Mouse (Mus musculus) splenic B cell, adult 2 months (primary cell): ENCODE results near the gene Tmtc1.
A peak's percentile ranks its signal among the peaks of the same experiment; 100 is the strongest.

ENCODE experiments used
- DNase-seq: peaks from one replicate; pipeline ENCODE4 v3.0.0-alpha.2; 2011; ENCODE audit warnings: low read depth, low spot score
- H3K27me3 ChIP-seq: 2 replicates; pipeline ENCODE4 v1.6.1; 2012; ENCODE audit warnings: mild to moderate bottlenecking, low read length, moderate library complexity, mixed read lengths; ENCODE audit not compliant: control insufficient read depth, poor library complexity, insufficient read depth, severe bottlenecking
- H3K36me3 ChIP-seq: 2 replicates; pipeline ENCODE4 v1.6.1; 2012; ENCODE audit warnings: mild to moderate bottlenecking, low read length, moderate library complexity, mixed read lengths; ENCODE audit not compliant: control insufficient read depth, poor library complexity, insufficient read depth, severe bottlenecking

The Tmtc1 gene

GRCm38 (mm10) chr6:148443726-148444701 is at the start of gene Tmtc1:
Gene Tmtc1 (minus strand): TSS chr6:148444389.
- H3K36me3 ChIP-seq: no peaks in the 10 kb centered on the region
- H3K27me3 ChIP-seq: no peaks in the 10 kb centered on the region
- peak; percentile 13 for DNase-seq

- Histone ChIP-seq H3K27me3 (no peaks in the 10 kb centered on the region; the same call in 1 of the 2 replicates), H3K36me3 (no peaks in the 10 kb centered on the region)
- no peak for DNase-seq
These were observed 47.7 kb upstream of the Tmtc1 start for GRCm38 (mm10) chr6:148491849-148492248.

- DNase-seq: no peak
- Histone ChIP-seq H3K36me3 (no peaks in the 10 kb centered on the region), H3K27me3 (no peaks in the 10 kb centered on the region)
These were observed 42.6 kb upstream of the Tmtc1 start for GRCm38 (mm10) chr6:148486756-148487155.

- no peak for DNase-seq
- Histone ChIP-seq H3K36me3 (no peaks in the 10 kb centered on the region), H3K27me3 (no peaks in the 10 kb centered on the region)
These were observed 37.7 kb upstream of the Tmtc1 start for GRCm38 (mm10) chr6:148481894-148482293.

DNA sequence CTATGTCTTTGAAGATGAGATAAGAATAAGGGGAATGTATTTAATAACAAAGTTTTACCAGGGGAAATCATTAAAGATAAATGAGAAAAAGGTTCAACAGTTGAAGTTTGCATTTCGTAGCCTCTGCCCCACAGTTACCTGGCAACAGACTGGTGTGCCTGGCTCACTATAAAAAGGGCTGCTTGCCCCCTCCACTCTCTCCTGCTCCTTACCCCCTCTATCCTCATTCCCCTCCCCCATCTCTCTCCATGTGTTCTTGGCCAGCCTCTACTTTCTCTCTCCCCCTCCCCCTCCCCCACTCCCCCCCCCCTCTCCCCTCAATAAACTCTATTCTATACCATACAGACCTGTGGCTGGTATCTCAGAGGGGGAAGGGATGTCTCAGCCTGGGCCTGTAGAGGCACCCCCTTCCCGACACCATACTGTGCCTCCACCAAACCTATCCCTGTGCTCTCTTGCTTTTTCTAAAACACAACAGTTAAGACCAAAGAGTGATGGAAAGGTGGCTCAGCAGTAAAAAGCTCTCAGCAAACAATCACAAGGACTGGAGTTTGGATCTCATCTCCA is 35.6 kb upstream of the Tmtc1 start:
- DNase-seq: no peak

GRCm38 (mm10) chr6:148478350-148478749 is 34.2 kb upstream of the Tmtc1 start:
- H3K27me3 ChIP-seq: no peaks in the 10 kb centered on the region
- DNase-seq: no peak
- H3K36me3 ChIP-seq: no peaks in the 10 kb centered on the region

More for the DNA sequence above, 35.6 kb upstream of the Tmtc1 start:
- H3K36me3 ChIP-seq: no peaks in the 10 kb centered on the region
- no peaks in the 10 kb centered on the region for H3K27me3 ChIP-seq

DNA sequence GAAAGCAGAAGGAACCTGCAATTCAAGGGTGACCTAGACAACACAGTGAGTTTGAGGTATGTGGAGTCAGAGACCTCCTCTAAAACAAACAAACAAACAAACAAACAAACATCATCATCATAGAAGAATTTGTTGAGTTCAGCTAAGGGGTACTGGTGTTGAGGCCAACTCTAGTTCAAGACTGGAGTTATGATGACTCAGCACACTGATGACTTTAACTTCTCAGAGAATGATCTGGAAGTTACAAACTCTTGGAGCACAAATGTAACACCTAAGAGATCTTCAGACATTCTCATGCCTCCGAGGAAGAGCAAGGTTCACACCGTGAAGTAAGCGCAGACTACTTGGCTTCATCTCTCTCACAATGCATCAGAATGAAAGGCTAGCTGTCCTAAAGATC is 28.1 kb upstream of the Tmtc1 start:
- H3K27me3 ChIP-seq: no peaks in the 10 kb centered on the region
- no peak for DNase-seq
- H3K36me3 ChIP-seq: no peaks in the 10 kb centered on the region

- DNase-seq: no peak
- H3K27me3 ChIP-seq: no peaks in the 10 kb centered on the region
These were observed 23.8 kb upstream of the Tmtc1 start for GRCm38 (mm10) chr6:148467924-148468389.

DNA sequence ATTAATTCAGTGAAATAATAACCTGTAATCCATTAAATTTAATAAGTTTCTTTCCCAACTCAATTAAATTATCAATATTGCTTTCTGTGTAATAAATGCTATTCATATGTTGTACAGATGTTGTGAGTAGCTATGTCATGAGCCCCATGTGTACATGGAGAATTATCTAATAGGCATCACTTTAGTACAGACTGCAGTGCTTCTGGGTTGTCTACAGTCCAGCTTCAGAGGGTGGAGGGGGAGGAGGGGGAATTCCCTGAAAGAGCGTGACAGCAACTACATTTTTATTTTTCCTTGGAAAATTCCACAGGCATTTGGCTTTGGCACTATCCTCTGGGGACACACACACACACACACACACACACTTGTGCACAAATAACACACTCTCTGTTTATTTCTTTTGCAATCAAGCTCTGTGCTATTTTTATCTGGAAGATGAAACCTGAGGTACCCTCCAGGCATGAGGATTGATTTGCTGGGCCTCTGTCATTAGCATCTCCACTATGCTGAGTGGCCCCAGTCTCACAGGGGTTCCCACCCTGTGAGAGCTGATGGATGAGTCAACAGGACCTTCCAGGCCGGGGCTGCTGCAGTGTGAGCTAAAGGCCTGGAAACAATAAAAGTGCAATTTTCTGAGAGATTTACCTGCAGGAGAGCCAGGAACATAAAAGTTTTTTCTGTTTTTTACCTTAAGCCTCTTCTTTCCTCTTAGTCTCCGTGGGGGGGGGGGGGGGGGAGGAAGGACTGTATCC is 23.2 kb upstream of the Tmtc1 start:
- Histone ChIP-seq H3K36me3 (no peaks in the 10 kb centered on the region), H3K27me3 (no peaks in the 10 kb centered on the region)
- DNase-seq: no peak

More at GRCm38 (mm10) chr6:148467924-148468389, 23.8 kb upstream of the Tmtc1 start:
- H3K36me3 ChIP-seq: no peaks in the 10 kb centered on the region

GRCm38 (mm10) chr6:148459636-148460035 is 15.4 kb upstream of the Tmtc1 start:
- Histone ChIP-seq H3K27me3 (no peaks in the 10 kb centered on the region), H3K36me3 (no peaks in the 10 kb centered on the region)
- DNase-seq: no peak

DNA sequence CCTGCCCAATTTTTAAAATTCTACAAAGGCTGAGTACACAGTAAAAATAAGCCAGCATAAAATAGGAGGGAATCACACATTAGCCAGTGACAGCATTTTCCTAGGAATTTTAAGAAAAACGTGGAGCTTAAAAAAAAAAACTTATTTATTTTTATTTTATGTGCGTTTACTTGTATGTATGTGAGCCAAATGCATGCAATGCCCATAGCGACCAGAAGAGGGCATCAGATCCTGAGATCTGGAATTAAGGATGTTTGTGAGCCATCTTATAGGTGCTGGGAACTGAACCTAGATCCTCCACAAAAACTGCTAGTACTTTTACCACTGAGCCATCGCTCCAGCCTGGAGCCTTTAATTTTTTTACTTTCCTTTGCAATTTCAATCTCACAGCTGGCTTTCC is 11.3 kb upstream of the Tmtc1 start:
- Histone ChIP-seq H3K36me3 (no peaks in the 10 kb centered on the region), H3K27me3 (no peaks in the 10 kb centered on the region)
- no peak for DNase-seq

DNA sequence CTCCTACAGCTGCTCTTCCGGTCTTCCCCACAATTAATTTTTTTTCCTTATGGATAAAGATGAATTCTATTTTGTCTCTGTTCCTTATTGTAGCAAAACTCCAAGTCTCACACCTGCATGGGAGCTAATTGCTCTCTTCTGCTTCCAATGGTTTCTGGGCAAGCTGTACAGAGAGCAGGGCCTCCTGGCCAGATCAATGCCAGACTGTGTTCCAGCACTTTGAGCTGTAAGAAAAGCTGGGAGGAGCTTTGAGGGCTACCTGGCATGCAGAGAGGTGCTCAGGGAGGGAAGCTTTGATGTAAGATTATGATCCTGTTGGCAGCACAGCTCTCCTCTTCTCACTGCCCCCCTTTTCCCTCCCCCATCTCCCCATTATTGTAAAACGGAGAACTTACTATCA is 10.6 kb upstream of the Tmtc1 start:
- no peaks in the 10 kb centered on the region for H3K27me3 ChIP-seq
- DNase-seq: no peak
- H3K36me3 ChIP-seq: no peaks in the 10 kb centered on the region

GRCm38 (mm10) chr6:148448151-148448550 is 4.0 kb upstream of the Tmtc1 start:
- DNase-seq: no peak
- H3K36me3 ChIP-seq: no peaks in the 10 kb centered on the region
- no peaks in the 10 kb centered on the region for H3K27me3 ChIP-seq

GRCm38 (mm10) chr6:148446113-148446512 is 1.9 kb upstream of the Tmtc1 start:
- H3K36me3 ChIP-seq: no peaks in the 10 kb centered on the region
- H3K27me3 ChIP-seq: no peaks in the 10 kb centered on the region
- no peak for DNase-seq

DNA sequence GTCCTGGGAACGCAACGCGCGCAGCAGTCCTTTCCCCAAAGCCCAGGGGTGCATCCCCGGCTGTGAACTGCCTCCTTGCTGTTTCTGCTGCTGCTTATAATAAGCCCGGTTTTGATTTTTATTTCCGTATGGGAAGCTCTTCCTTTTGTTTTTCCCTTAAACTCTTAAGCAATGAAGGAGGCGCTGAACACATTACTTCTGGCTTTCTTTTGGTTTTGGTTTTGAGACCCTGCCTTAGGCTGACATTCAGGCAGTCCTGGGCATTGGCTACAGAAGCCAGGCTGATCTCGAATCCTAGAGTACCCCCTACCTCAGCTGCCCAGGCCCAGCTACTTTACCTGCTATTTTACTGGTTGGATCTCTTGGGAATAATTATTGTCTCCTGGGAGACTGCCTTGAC is 607 bp upstream of the Tmtc1 start:
- no peaks in the 10 kb centered on the region for H3K27me3 ChIP-seq
- DNase-seq: no peak
- H3K36me3 ChIP-seq: no peaks in the 10 kb centered on the region
